Mouse (Mus musculus): ENCODE data around the gene Gm9125. TPM values are rescaled to one million over a fixed set of nuclear protein-coding genes. Genes with fewer than 3 reads are reported as not detected.
"Not testable (repeated sequence)": the region's sequence is repeated elsewhere in the genome, so short reads cannot be mapped to it uniquely, and the experiment has no call there.

The Gm9125 gene
- not detected in 2 replicates for polyA plus RNA-seq (2015; fragmentation: Nextera tagmentation; extraction: Ambion mirVana)

DNA sequence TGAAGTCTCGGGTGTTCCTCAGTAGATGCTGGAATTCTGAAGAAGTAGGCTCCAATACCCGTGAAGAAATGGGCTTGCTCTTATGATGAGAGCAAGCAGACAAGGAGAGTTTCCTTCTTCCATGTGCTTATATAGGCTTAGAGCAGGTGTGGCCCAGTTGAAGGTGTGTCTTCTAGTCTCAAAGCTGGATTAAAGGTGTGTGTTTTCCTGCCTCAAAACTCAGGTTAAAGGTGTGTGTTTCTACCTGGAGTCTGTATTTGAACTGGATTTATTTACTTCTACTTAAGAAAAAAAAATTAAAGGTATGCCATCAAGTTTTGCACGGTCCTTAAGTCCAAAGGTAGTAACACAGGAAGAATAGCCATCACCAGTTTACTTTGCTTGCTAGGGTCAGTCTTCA is at the start of gene Gm9125:
Gene Gm9125, minus strand, starts transcription at position 101 of the 400 bp plus-strand sequence.
- H3K4me2 ChIP-seq (replicated peaks); H3K36me3 ChIP-seq; ATAC-seq; H3K4me1 ChIP-seq (replicated peaks); H3K27ac ChIP-seq; H3K9ac ChIP-seq (replicated peaks); H3K27me3 ChIP-seq; H3K9me3 ChIP-seq; H3K4me3 ChIP-seq (replicated peaks): not testable (repeated sequence)
- 80% methylated on average over 2 of the region's 3 CpGs for WGBS

DNA sequence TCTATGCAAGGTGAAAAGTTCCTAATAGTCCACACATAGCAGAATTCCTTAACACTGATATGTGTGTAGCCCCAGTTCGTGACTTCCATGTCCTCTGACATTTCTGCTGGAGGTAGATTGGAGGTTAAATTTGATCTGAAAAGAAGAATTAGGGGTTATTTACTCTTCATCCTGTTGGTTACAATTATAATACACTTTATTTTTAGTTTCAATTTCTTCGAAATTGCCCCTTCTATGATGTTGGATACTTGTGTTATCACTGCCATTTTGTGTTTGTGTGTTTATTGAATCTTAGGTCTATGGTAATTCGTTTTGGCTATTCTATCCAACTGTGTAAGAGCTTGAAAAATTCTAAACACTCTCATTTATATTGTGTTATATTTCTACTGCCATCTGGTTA is 17.9 kb upstream of the Gm9125 start, which contains the start of gene Gm10697:
Gene Gm10697, minus strand, starts transcription at position 101 of the 400 bp plus-strand sequence.
- 58% methylated on average over 1 of the region's 3 CpGs for WGBS
- not testable (repeated sequence) for H3K4me3 ChIP-seq (replicated peaks); ATAC-seq; H3K9me3 ChIP-seq; H3K27ac ChIP-seq; H3K4me1 ChIP-seq (replicated peaks); H3K9ac ChIP-seq (replicated peaks); H3K27me3 ChIP-seq; H3K36me3 ChIP-seq; H3K4me2 ChIP-seq (replicated peaks)

DNA sequence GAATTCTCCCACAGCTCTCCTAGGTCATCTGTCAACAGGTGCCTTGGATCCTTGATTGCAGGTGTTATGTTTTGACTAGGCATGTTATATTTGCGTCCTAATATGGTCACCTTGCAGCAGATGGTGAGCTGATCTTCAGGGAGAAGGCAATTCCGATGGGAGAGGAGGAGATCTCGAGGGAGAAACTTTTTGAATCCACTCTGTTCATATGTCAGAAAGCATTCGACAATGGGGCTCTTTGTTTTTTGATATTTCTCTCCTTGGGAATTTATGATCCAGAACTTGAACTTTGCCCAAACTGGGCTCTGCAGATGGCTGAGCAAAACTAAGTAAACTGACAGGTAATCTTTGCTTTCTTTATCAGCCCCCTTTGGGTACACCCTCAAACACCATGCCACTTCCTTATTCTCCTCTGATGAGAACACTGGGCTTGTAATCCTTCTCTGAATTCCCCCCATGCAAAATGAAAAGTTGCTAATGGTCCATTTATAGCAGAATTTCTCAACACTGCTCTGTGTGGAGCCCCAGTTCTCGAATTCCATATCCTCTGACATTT is 5.0 kb downstream of the Gm9125 start:
- not testable (repeated sequence) for H3K9ac ChIP-seq (replicated peaks); H3K4me1 ChIP-seq (replicated peaks); H3K4me2 ChIP-seq (replicated peaks); H3K36me3 ChIP-seq; H3K27ac ChIP-seq; H3K4me3 ChIP-seq (replicated peaks); ATAC-seq; H3K9me3 ChIP-seq; H3K27me3 ChIP-seq
- 33% methylated on average over 1 of the region's 5 CpGs for WGBS

DNA sequence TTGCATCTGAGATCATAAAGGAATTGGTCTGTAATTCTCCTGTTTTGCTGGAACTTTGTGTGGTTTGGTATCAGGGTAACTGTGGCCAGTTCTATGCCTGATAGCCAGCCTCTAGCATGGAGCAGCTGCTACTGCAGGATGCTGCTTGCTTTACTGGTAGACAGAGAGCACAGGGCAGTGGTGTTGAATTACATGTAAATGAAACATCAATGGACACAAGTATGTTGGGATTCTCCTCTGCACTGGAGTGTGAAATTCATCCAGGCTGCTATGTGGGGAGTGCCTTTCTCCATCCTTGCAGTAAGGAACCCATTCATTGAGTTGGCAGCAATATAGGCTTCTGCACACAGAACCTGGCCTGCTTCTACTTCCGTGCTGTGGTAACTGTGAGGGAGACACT is 16.4 kb downstream of the Gm9125 start:
- not testable (repeated sequence) for H3K36me3 ChIP-seq; H3K9me3 ChIP-seq; H3K4me2 ChIP-seq (replicated peaks); H3K4me1 ChIP-seq (replicated peaks); H3K27ac ChIP-seq; H3K9ac ChIP-seq (replicated peaks); H3K4me3 ChIP-seq (replicated peaks); ATAC-seq; H3K27me3 ChIP-seq
- 86% methylated on average over 1 of the region's 1 CpGs for WGBS

DNA sequence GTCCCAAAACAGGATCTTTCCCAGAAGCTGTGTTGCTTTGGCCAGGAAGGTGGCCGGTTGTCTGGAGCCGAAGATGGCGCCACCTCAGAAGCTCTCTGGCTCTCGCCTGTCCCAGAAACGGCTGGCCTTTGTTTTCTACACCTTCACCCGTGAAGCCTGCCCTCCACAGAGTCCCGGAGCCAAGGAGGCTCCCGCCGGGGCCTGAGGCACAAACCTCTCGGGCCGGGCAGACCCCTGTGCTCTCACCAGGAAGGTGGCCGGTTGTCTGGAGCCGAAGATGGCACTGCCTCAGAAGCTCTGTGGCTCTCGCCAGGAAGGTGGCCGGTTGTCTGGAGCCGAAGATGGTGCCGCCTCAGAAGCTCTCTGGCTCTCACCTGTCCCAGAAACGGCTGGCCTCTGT is 20.3 kb downstream of the Gm9125 start:
- not testable (repeated sequence) for H3K4me3 ChIP-seq (replicated peaks); H3K4me2 ChIP-seq (replicated peaks); H3K9me3 ChIP-seq; H3K36me3 ChIP-seq; H3K27me3 ChIP-seq; H3K27ac ChIP-seq; ATAC-seq; H3K9ac ChIP-seq (replicated peaks); H3K4me1 ChIP-seq (replicated peaks)
- 94% methylated on average over 17 of the region's 18 CpGs for WGBS

Other genes starting within 250 kb of the Gm9125 start
- not detected in 2 replicates for gene Tdpoz3, start 228.9 kb downstream of the Gm9125 start, polyA plus RNA-seq (2015; fragmentation: Nextera tagmentation; extraction: Ambion mirVana)
- not detected in 2 replicates for gene Gm9117, start 111.3 kb downstream of the Gm9125 start, polyA plus RNA-seq (2015; fragmentation: Nextera tagmentation; extraction: Ambion mirVana)
- not detected in 2 replicates for gene Tdpoz5, start 93.6 kb downstream of the Gm9125 start, polyA plus RNA-seq (2015; fragmentation: Nextera tagmentation; extraction: Ambion mirVana)
- gene Gm10697, start 17.8 kb upstream of the Gm9125 start, polyA plus RNA-seq (2015; fragmentation: Nextera tagmentation; extraction: Ambion mirVana), result not detected in 2 replicates
- gene Gm10696, start 123.3 kb upstream of the Gm9125 start, polyA plus RNA-seq (2015; fragmentation: Nextera tagmentation; extraction: Ambion mirVana), result not detected in 2 replicates
- gene Gm5286, start 141.8 kb upstream of the Gm9125 start, polyA plus RNA-seq (2015; fragmentation: Nextera tagmentation; extraction: Ambion mirVana), result not detected in 2 replicates
- not detected in 2 replicates for gene Gm4778, start 209.2 kb upstream of the Gm9125 start, polyA plus RNA-seq (2015; fragmentation: Nextera tagmentation; extraction: Ambion mirVana)

All from midbrain, embryonic 13.5 days (tissue).